Mouse (Mus musculus): Measurements from ENCODE around the gene Zfp941. TPM values are rescaled to one million over a fixed set of nuclear protein-coding genes. Genes with fewer than 3 reads are reported as not detected.

Gene Zfp941
- polyA plus RNA-seq, 1 experiment from 2014 or later: 32.3 TPM

DNA sequence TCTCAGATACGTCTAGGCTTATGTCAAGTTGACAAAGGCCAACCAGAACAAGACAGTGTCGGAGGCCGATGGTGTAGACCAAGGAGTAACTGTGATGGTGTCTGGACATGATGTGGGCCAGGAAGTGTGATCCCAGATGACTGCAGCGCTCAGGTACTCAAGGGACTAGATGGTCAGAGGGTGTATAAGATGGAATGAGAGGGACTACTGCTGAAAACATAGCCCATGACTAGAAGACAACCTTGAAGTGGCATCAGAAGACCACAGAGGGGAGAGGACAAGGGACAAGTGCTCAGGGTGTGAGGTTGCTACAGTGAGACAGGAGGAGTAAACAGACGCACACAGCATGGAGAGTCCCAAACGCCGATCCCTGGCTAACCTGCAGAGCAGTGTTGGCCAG is 21.8 kb upstream of the Zfp941 start:
- Histone ChIP-seq H3K36me3 (ENCODE audit: control insufficient read depth, insufficient read depth, low read length) (no peaks in the 10 kb centered on the region), H3K4me3 (ENCODE audit: low read length) (no peak overlapping the region), H3K4me1 (ENCODE audit: control insufficient read depth, insufficient read depth, low read depth, low read length) (no peaks in the 10 kb centered on the region), H3K9ac (ENCODE audit: low read depth, low read length) (no peak overlapping the region), H3K27me3 (replicated peaks; ENCODE audit: control insufficient read depth, insufficient read depth, low read length) (0 out of 2 replicates have a peak, but pooled peaks cover 6% of the 10 kb centered on the region), H3K4me2 (ENCODE audit: low read length) (no peak overlapping the region), H3K9me3 (ENCODE audit: control insufficient read depth, low read length) (no peaks in the 10 kb centered on the region), H3K27ac (ENCODE audit: low read depth, low read length) (no peak overlapping the region)
- ATAC-seq: no peak
- WGBS: 79% methylated on average over 7 of the region's 7 CpGs

DNA sequence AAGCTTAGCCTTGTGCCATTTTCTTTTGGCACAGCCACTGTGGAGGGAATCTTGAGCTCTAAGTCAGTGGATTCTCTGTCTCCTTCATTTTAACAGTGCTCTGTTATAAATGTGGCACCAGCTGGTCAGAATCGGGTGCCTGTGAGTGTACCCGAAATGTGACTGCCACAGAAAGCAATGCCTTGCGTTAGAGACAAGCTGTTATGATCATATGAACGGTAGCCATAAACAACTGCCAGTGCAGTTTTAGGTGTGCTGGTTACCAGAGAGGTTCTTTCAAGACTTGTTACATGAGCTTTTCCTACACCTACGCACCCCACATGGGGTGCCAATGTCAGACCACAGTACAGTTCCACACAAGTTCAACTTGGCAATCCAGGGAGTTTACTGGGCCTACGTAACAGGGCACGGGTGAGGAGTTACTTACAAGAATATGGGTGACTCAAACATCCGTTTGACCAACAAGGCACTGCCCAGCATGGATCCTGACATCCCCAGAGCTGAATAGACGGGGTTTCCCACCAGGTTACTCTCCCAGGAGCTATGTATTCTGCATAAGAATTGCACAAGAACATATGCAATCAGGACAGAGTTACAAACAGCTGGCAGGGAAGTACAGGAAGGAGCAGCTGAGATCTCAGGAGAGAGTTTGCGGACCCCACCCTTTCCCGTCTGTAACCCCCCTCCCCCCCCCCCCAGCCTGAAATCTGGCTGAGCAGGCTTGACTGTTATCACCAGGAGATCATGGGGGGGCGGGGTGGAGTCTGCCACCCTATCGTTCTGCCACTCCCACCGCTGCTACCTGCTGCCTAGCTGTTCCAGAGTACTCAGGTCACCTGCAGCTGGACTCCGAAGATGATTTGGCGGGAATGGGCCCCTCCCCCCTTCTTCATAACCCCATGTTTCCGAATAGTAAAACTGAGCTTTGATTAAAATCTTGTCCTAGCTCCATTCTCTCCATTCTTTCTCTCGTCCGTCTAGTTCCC is 19.1 kb upstream of the Zfp941 start:
- no peak for ATAC-seq
- H3K4me1 ChIP-seq (ENCODE audit: control insufficient read depth, insufficient read depth, low read depth, low read length): no peaks in the 10 kb centered on the region
- H3K9ac ChIP-seq (ENCODE audit: low read depth, low read length): no peak overlapping the region
- H3K9me3 ChIP-seq (ENCODE audit: control insufficient read depth, low read length): no peaks in the 10 kb centered on the region
- no peak overlapping the region for H3K27ac ChIP-seq (ENCODE audit: low read depth, low read length)
- no peaks in the 10 kb centered on the region for H3K36me3 ChIP-seq (ENCODE audit: control insufficient read depth, insufficient read depth, low read length)
- no peak overlapping the region for H3K4me2 ChIP-seq (ENCODE audit: low read length)
- WGBS: 42% methylated on average over 19 of the region's 19 CpGs
- 0 out of 2 replicates have a peak, but pooled peaks cover 6% of the 10 kb centered on the region for H3K27me3 ChIP-seq (replicated peaks; ENCODE audit: control insufficient read depth, insufficient read depth, low read length)
- H3K4me3 ChIP-seq (ENCODE audit: low read length): no peak overlapping the region

DNA sequence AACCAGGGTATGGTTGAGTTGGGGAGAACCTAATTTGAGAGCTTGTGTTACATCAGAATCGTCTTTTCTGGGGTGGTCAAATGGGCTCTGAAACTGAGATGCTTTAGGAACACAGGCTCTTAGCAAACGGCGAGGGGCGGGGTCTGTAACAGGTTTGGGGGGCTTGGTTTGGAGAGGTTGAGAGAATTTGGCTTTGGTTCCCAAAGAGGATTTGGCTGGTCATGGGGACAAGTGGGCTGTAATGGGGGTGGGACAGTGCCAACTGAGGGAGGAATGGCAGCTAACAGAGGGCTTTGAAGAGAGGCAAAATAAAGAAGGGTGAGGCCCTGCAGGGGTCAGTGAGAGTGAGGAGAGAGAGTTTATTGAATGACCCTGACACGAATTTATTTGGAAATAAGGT is 17.6 kb upstream of the Zfp941 start:
- 0 out of 2 replicates have a peak, but pooled peaks cover 6% of the 10 kb centered on the region for H3K27me3 ChIP-seq (replicated peaks; ENCODE audit: control insufficient read depth, insufficient read depth, low read length)
- no peak overlapping the region for H3K4me3 ChIP-seq (ENCODE audit: low read length)
- no peak overlapping the region for H3K27ac ChIP-seq (ENCODE audit: low read depth, low read length)
- H3K36me3 ChIP-seq (ENCODE audit: control insufficient read depth, insufficient read depth, low read length): no peaks in the 10 kb centered on the region
- 66% methylated on average over 5 of the region's 5 CpGs for WGBS
- H3K4me1 ChIP-seq (ENCODE audit: control insufficient read depth, insufficient read depth, low read depth, low read length): no peaks in the 10 kb centered on the region
- H3K9ac ChIP-seq (ENCODE audit: low read depth, low read length): no peak overlapping the region
- no peak overlapping the region for H3K4me2 ChIP-seq (ENCODE audit: low read length)
- no peaks in the 10 kb centered on the region for H3K9me3 ChIP-seq (ENCODE audit: control insufficient read depth, low read length)
- no peak for ATAC-seq

DNA sequence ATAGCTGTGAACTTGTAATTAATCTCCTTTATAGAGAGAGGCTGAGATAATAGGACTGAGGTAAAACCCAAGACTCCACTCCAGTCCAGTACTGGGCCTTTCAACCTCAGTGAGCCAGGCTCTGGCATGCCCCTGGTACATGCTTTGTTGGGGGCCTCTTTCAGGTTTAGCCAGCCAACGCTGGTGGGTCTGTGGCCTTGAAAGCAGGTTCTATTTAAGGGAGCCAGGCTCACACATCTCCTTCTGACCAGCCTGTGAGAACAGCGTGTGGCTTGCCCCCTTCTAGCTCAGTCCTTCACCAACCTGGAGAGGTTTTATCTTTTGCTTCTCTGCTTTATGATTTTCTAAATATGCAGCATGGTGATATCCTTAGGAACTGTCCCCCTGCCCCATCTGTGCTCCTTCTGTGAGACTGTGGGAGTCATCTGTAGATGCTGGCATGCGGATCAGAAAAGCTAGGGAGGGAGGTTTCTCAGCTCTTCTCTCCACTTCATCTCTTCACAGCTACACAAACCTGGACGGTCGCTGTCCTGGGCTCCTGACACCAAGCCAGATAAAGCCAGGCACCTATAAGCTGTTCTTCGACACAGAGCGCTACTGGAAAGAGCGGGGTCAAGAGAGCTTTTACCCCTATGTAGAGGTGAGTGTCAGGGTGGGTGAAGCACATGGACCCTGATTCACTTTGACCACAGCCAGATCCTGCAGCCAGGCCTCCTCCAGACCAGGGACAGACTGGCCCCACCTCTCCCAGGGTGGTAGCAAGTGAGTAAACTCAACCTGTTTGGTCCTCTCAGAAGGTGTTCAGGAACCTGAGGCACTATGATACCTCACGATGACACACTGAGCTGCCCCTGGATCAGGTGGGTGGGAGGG is 14.5 kb upstream of the Zfp941 start:
- Histone ChIP-seq H3K36me3 (ENCODE audit: control insufficient read depth, insufficient read depth, low read length) (no peaks in the 10 kb centered on the region), H3K4me3 (ENCODE audit: low read length) (no peak overlapping the region), H3K9me3 (ENCODE audit: control insufficient read depth, low read length) (no peaks in the 10 kb centered on the region), H3K4me1 (ENCODE audit: control insufficient read depth, insufficient read depth, low read depth, low read length) (no peaks in the 10 kb centered on the region), H3K4me2 (ENCODE audit: low read length) (no peak overlapping the region), H3K27ac (ENCODE audit: low read depth, low read length) (no peak overlapping the region), H3K27me3 (replicated peaks; ENCODE audit: control insufficient read depth, insufficient read depth, low read length) (0 out of 2 replicates have a peak, but pooled peaks cover 4% of the 10 kb centered on the region), H3K9ac (ENCODE audit: low read depth, low read length) (no peak overlapping the region)
- no peak for ATAC-seq
- 85% methylated on average over 9 of the region's 9 CpGs for WGBS

DNA sequence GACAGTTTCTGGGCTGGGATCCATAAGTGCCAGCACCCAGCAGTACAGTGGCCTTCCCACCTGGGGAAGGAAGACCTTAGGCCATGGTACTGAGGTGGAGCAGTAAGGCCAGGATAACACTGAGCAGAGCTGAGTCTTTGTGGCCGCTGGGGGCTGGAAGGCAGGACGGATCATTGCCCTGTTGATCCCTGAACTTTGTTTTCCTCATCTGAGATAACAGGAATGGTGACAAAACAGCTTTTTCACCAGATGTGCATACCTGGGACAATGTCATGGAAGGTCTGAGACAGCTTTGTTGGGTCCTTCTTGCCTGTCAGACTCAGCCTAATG is 13.7 kb upstream of the Zfp941 start:
- 89% methylated on average over 2 of the region's 2 CpGs for WGBS
- Histone ChIP-seq H3K9me3 (ENCODE audit: control insufficient read depth, low read length) (no peaks in the 10 kb centered on the region), H3K27me3 (replicated peaks; ENCODE audit: control insufficient read depth, insufficient read depth, low read length) (no peaks in the 10 kb centered on the region), H3K36me3 (ENCODE audit: control insufficient read depth, insufficient read depth, low read length) (no peaks in the 10 kb centered on the region), H3K9ac (ENCODE audit: low read depth, low read length) (no peak overlapping the region), H3K4me1 (ENCODE audit: control insufficient read depth, insufficient read depth, low read depth, low read length) (no peaks in the 10 kb centered on the region), H3K4me2 (ENCODE audit: low read length) (no peak overlapping the region), H3K4me3 (ENCODE audit: low read length) (no peak overlapping the region), H3K27ac (ENCODE audit: low read depth, low read length) (no peak overlapping the region)
- ATAC-seq: no peak

DNA sequence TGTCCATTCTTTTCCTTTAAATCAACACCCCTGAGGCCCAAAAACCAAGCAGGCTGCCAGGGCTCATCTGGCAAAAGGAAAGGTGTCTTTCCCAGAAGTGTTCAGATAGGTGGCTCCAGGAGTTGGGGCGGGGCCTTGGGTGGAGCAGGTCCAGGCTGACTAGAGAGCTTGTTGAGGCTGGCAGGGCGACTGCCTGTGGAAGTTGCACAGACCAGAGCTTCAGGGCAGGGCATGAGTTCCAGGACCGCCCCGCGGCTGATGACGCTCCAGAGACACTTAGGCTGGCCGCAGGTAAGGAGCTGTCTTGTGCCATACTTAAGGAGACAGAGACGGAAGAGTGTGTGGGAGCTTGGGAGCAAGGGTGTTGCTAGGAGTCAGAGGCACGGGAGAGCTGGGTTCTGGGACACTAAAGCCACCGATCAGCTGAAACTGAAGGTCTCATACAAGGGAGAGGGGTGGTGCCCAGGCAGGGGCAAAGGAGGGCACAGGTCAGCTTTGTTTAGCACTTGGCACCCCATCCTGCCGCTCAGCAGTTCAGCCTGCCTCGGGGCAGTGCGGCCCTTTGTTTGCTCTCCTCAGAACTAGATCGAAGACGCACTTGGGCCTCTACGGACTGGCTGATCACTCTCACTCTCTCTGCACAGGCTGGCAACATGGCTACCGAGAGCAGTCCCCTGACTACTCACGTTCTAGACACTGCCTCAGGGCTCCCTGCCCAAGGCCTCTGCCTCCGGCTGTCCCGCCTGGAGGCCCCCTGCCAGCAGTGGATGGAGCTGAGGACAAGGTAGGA is 13.2 kb upstream of the Zfp941 start, which contains the start of gene Urah:
Urah (plus strand) TSS at position 51 of the 790 bp plus-strand sequence.
- Histone ChIP-seq H3K4me3 (ENCODE audit: low read length) (no peak within 1 kb of the TSS), H3K27me3 (replicated peaks; ENCODE audit: control insufficient read depth, insufficient read depth, low read length) (no peaks in the 10 kb centered on the region), H3K9ac (ENCODE audit: low read depth, low read length) (no peak within 1 kb of the TSS), H3K36me3 (ENCODE audit: control insufficient read depth, insufficient read depth, low read length) (no peaks in the 10 kb centered on the region), H3K27ac (ENCODE audit: low read depth, low read length) (no peak within 1 kb of the TSS), H3K4me1 (ENCODE audit: control insufficient read depth, insufficient read depth, low read depth, low read length) (no peaks in the 10 kb centered on the region), H3K4me2 (ENCODE audit: low read length) (no peak within 1 kb of the TSS), H3K9me3 (ENCODE audit: control insufficient read depth, low read length) (no peaks in the 10 kb centered on the region)
- 50% methylated on average over 20 of the region's 20 CpGs for WGBS
- 0 out of 2 replicates have a peak, but pooled peaks have one; percentile 27 for ATAC-seq

DNA sequence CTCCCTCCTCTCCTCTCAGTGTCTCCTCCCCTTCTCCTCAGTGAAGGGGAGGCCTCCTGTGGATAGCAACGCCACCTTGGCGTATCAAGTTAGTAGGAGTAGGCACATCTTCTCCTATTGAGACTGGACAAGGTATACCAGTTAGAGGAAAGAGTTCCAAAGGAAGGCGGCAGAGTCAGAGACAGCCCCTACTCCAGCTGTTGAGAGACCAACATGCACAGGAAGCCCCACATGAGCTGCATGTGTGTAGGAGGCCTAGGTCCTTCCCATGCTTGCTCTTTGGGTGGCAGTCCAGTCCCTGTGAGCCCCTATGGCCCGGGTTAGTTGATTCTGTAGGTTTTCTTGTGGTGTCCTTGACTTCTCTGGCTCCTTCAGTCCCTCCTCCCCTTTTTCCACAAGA is 11.4 kb upstream of the Zfp941 start:
- no peak overlapping the region for H3K9ac ChIP-seq (ENCODE audit: low read depth, low read length)
- H3K4me2 ChIP-seq (ENCODE audit: low read length): no peak overlapping the region
- no peaks in the 10 kb centered on the region for H3K4me1 ChIP-seq (ENCODE audit: control insufficient read depth, insufficient read depth, low read depth, low read length)
- no peak overlapping the region for H3K27ac ChIP-seq (ENCODE audit: low read depth, low read length)
- no peaks in the 10 kb centered on the region for H3K9me3 ChIP-seq (ENCODE audit: control insufficient read depth, low read length)
- no peaks in the 10 kb centered on the region for H3K27me3 ChIP-seq (replicated peaks; ENCODE audit: control insufficient read depth, insufficient read depth, low read length)
- no peaks in the 10 kb centered on the region for H3K36me3 ChIP-seq (ENCODE audit: control insufficient read depth, insufficient read depth, low read length)
- 92% methylated on average over 4 of the region's 4 CpGs for WGBS
- no peak for ATAC-seq
- no peak overlapping the region for H3K4me3 ChIP-seq (ENCODE audit: low read length)

DNA sequence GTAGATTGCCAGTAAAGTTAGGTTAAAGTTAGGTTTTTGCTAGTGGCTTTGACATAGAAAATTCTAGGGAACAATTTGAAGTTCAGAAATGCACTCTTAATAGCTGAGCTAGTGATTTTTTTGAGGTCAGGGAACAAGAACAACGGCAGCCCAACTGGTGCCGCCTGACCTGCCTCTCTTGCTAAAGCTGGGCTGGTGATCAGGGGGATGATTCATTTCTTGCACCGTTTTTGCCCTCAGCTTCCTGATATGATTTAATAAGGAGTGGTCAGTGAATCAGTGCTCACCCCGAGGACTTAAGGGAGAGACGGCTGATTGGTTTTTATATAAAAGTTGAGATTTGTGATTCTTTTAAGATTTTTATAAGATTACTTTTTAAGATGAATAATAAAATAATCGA is 9.5 kb upstream of the Zfp941 start:
- WGBS: 71% methylated on average over 6 of the region's 6 CpGs
- no peaks in the 10 kb centered on the region for H3K4me1 ChIP-seq (ENCODE audit: control insufficient read depth, insufficient read depth, low read depth, low read length)
- H3K36me3 ChIP-seq (ENCODE audit: control insufficient read depth, insufficient read depth, low read length): no peaks in the 10 kb centered on the region
- ATAC-seq: no peak
- no peaks in the 10 kb centered on the region for H3K27me3 ChIP-seq (replicated peaks; ENCODE audit: control insufficient read depth, insufficient read depth, low read length)
- no peaks in the 10 kb centered on the region for H3K9me3 ChIP-seq (ENCODE audit: control insufficient read depth, low read length)
- no peak overlapping the region for H3K27ac ChIP-seq (ENCODE audit: low read depth, low read length)
- no peak overlapping the region for H3K4me3 ChIP-seq (ENCODE audit: low read length)
- no peak overlapping the region for H3K9ac ChIP-seq (ENCODE audit: low read depth, low read length)
- no peak overlapping the region for H3K4me2 ChIP-seq (ENCODE audit: low read length)

Measured in hindbrain, embryonic 16.5 days (tissue).